Mouse (Mus musculus): ENCODE results near the gene Cpped1.

GRCm38 (mm10) chr16:11795758-11796460 lies 113.3 kb downstream of the Cpped1 start:
- TF ChIP-seq POLR2A (IDR thresholded peaks at IDR 0.05; ENCODE audit: control insufficient read depth, extremely low read depth, insufficient read depth, low read length, poor library complexity) (no peak), CTCF (IDR thresholded peaks at IDR 0.05; ENCODE audit: borderline replicate concordance, control insufficient read depth, extremely low read depth, insufficient read depth, low read length, poor library complexity) (no peak)
